Mouse (Mus musculus): ENCODE data around the gene Olfr1128.
"Not testable (repeated sequence)": the region's sequence is repeated elsewhere in the genome, so short reads cannot be mapped to it uniquely, and the experiment has no call there.

The Olfr1128 gene

DNA sequence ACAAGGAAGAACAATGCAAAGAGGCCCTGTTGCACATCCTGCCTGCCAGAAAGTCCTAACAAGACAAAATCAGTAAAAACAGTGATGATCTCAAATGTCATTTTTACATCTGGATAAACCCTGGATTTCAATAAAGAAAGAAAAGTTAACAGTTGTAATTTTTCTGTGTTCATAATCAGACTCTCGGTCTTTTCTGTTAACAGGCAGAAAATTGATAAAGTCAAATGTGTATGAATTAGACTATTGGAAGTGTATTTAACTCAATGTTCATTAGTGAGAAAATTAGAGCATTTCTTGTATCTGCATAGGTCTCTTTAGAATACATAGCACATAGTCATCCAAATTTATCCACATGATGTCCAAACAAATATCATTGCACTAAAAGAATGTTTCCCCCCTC is at the start of gene Olfr1128:
Gene Olfr1128, minus strand, starts transcription at position 101 of the 400 bp plus-strand sequence.
- DNase-seq (ENCODE audit: extremely low read depth, low read depth) = no peak

- DNase-seq (ENCODE audit: extremely low read depth, low read depth) = not testable (repeated sequence)
Measured at GRCm38 (mm10) chr2:87573602-87574001, 28.3 kb upstream of the Olfr1128 start, which contains the start of gene Olfr1129. Gene Olfr1129, plus strand, starts transcription at chr2:87573902.

GRCm38 (mm10) chr2:87534826-87535225 is 10.5 kb downstream of the Olfr1128 start:
- no peak for DNase-seq (ENCODE audit: extremely low read depth, low read depth)

DNA sequence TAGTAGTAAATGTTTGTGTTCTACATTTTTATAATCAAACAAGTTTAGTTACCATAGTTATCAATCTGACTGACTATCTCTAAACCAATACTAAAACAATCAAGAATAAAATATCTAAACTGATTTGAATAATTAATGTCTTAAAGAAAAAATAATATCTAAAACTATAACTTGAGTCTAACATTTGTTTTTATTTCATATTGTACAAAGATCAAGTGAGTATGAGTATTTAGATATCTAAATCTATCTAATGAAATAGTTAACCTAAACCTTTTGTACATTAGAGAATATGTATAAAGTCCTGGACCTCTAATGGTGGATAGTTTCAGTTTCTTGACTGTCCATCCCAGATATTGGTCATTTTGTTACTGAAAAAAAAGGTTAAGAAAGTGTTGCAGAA is 13.8 kb downstream of the Olfr1128 start, which contains the start of gene Olfr153:
Gene Olfr153, plus strand, starts transcription at position 301 of the 400 bp plus-strand sequence.
- DNase-seq (ENCODE audit: extremely low read depth, low read depth) = no peak

GRCm38 (mm10) chr2:87525899-87526616 is 19.3 kb downstream of the Olfr1128 start:
- DNase-seq (ENCODE audit: extremely low read depth, low read depth) = not testable (repeated sequence)

DNA sequence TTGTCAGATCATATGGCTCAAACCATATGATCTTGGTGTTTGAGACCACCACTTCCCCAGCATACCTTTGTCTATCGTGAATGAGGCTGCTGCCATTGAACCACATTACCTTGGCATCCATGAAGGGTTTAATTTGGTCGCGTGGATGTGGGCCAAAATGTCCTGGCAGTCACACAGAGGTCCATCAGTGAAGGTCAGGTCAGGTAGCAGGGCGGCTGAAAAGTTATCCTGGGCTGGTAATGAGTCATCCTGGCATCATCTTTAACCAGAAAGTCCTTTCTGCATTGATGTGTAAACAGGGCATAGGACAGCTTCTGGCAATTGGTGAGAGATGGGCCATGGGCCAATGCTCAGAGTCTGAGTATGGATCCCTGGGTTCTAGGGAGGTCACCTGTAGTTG is 24.7 kb downstream of the Olfr1128 start:
- no peak for DNase-seq (ENCODE audit: extremely low read depth, low read depth)

GRCm38 (mm10) chr2:87516581-87516980 is 28.8 kb downstream of the Olfr1128 start:
- DNase-seq (ENCODE audit: extremely low read depth, low read depth) = no peak

DNA sequence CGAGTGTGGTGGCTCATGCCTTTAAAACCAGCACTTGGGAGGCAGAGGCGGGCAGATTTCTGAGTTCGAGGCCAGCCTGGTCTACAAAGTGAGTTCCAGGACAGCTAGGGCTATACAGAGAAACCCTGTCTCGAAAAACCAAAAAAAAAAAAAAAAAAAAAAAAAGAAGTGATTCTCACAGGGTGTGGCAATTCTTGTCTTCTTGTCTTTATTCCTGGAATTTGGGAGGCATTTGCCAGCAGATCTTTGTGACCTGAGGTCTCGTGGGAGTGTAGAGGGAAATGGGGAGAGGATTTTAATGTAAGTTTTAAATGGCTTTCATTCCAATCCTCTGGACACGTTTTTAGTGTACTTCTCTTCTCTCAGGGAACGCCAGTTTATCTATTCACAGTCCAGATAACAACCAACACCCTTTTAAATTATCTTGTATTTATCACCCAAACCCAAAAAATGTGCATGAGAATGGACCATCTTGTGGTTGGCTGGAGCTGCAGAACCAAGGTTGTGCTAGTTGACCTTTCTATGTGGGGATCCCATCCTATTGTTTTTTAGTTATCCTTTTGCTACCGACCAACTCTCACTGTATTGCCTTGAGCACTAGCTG is 29.8 kb downstream of the Olfr1128 start:
- DNase-seq (ENCODE audit: extremely low read depth, low read depth) = no peak

DNA sequence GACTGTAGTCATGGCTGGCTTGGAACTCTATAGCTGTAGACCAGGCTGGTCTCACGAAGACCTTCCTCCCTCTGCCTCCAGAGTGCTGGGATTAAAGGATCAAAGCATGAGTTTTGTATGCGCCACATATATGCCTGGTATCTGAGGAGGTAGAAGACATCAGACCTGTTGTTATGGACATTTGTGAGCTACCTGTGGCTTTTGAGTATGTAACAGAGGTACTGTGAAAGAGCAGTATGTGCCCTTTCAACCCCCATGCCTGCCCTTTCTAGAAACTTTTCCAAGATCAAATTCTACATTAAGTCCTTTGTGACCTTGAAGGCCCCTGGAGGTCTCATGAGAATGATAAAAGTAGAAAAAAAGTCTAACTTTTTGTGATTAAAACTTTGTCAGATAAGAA is 30.3 kb downstream of the Olfr1128 start:
- DNase-seq (ENCODE audit: extremely low read depth, low read depth) = no peak

DNA sequence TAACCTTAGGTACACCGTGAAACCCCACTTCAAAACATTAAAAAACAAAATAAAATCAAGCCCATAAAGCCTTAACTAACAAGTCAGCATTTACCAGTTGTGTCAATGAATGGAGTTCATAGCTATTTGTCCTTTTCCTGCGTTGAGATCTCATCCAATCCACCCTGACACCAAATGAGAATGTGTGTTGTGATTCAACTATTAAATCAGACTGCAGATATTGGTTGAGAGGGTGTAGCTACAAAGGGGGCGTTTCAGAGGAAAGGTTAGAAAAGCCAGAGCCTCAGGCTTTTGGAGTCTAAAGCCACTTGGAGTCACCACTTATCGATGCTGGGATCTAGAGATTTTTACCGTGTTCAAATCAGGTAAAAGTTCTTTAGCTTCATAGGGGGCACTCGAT is 39.1 kb downstream of the Olfr1128 start, which contains the start of gene Pramel6:
Gene Pramel6, plus strand, starts transcription at position 301 of the 400 bp plus-strand sequence.
- DNase-seq (ENCODE audit: extremely low read depth, low read depth) = no peak

GRCm38 (mm10) chr2:87496993-87497392 is 48.3 kb downstream of the Olfr1128 start, which contains the start of gene Pramel7:
Gene Pramel7, minus strand, starts transcription at chr2:87497093.
- not testable (repeated sequence) for DNase-seq (ENCODE audit: extremely low read depth, low read depth)

All from MEL-GATA-1-ER (cell line).